Mouse (Mus musculus): ENCODE data around the gene Nol12.
A peak's percentile ranks its signal among the peaks of the same experiment; 100 is the strongest.

The Nol12 gene

DNA sequence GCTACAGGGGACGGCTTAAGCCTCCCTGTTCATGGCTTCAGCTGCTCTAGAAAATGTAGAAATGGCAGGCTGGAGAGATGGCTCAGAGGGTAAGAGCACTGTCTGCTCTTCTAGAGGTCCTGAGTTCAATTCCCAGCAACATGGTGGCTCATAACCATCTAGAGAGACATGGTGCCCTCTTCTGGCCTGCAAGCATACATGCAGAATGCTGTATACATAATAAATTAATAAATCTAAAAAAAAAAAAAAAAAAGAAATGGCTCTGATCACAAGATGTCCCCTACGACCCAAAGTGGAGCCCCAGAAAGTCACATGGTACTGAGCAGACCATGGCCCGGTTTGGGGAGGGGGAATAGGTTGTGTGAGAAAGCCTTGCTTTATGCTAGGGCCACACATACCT is 20.9 kb downstream of the Nol12 start:
- DNase-seq, result no peak

DNA sequence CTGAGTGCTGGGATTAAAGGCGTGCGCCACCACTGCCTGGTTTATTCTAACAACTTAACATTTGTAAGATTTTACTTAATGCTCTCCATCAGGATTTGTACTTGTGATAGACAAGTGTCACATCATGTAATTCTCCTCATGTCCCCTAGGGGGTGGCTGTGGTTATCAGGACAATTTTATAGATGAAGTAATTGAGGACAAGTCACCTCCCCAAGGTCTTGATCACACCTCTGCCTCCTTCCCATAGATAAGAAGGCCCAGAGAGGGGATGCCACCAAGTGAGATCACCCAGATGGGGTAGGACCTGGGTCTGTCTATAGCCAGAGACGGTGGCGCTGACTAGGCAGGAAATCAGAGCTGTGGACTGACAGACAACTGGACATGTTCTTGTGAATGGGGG is 21.6 kb downstream of the Nol12 start:
- DNase-seq, result no peak

DNA sequence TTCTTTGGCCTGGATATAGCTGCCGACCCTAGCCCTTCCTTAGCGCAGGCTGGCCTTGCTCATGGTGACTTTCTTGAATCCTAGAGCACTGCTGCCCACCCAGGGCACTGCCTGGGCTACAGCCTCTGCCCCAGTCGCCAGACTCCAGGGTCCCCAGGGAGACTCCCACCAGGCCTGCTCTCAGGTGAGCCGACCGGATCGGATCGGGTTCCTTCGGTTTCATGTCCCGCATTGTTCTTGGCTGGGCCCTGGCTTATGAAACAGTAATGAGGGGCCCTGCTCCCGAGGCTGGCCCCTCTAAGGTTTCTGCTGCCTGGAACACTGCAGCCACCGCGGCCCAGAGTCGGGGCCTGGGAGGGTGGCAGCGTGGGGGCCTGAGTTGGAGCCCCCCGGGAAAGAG is 22.3 kb downstream of the Nol12 start:
- no peak for DNase-seq

DNA sequence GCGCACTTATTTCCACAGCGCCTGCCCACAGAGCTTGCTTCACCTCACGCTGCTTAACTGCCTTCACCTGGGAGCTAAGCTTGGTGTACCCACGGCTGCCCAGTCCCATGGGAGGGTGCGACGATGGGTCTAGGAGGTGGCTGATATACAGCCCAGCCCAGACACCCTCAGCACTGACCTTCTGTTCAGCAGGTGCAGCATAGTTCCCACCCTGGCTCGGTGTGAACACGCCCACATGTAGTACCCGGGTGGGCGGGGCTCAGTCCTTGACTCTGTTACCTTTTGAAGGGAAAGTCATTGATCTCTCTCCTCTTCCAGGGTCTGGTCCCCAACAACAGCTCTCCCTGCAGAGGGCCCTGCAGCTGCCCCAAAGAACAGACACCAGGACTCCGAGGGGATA is 24.8 kb downstream of the Nol12 start:
- no peak for DNase-seq

DNA sequence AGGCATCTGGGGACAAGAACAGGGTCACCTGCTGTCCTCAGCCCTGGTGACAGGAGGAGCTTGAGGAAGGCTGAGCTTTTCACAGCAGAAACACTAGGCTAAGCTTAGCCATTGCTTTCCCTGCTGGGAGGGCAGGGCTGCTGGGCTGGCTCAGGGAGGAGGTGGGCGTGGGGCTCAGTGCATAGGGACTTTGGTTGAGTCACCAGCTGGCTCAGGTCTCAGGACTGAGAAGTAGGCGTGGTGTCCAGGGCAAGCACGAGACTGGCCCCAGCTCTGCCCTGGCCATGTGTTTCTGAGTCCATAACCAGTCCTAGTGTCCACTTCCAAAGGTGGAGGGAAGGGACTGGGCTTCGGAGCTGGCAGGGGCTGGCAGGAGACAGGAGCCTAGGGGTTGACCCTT is 25.4 kb downstream of the Nol12 start:
- no peak for DNase-seq

DNA sequence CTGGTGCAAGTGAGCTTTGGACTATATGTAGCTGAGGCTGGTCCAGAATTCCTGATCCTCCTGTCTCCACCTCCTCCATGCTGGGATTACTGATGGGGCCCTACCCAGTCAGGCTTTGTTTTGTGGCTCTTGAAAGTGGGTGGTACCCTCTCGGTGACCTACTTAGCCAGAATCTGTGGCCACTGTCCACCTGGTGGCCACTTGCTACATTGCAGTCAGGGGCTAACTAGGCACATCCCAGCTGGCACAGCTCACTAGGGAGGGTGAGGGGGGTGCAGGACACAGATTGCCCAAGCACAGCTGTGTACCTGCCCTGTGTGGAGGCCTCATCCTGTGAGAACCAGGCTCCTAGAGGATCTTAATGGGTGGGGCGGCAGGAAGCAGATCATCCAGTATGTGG is 28.2 kb downstream of the Nol12 start:
- peak; percentile 26 for DNase-seq

DNA sequence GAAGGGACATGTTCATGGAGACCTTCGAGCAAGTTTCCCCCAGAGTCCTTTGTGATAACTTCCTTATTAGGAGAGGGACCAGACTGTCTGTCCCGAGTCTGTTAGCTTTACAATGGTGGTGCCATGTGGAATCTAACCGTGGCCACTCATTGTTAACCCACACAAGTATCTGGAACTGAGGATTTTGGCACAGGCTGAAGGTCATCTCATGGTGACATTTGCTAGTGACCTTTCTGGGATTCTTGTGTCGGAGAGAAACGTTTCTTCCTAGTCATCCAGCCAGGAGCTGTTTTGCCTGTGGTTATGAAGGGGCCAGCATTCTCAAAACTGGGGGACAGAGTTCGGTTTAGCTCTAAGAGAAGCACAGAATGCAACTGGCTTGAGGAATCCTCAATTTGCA is 36.9 kb downstream of the Nol12 start:
- DNase-seq, result no peak

DNA sequence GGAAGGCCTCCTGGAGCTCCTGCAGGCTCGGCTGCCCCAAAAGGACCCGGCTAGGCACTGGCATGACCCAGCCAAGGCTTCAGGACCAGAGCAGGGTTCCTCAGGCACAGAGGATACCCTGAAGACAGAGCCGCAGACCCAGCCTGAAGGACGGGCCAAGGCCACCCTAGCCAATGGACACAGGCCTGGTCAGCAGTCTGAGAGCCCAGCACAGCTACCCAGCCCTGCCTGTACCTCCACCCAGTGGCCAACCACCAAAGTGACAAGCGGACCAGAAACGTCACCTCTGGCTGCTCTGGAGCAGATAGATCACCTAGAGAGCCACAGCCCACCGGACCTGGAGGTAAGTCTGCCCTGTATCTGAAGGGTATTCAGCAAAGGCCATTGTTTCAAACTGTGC is 39.2 kb downstream of the Nol12 start:
- DNase-seq, result no peak

DNA sequence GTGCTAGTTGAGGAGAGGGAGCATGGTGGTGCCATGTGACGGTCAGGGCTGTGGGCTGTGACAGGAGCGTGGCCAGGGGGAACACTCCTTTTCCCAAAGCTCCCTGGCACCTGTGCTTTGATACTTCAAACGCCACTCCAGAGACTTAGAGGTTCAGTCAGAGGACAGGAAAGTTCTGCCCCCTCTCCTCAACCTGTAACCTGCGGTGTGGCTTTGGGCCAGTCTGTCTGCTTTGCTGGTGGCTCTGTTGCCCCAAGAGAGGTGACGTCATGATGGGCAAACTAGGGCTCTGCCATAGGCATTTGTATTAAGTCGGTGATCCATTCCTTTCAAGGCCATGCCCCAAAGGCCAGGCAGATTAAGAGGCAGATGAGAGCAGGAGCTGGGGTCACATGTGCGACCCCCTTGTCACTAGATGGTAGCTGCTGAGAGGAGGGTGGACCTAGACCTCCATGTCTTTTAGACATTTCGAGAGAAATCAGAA is 43.0 kb downstream of the Nol12 start:
- DNase-seq, result no peak

DNA sequence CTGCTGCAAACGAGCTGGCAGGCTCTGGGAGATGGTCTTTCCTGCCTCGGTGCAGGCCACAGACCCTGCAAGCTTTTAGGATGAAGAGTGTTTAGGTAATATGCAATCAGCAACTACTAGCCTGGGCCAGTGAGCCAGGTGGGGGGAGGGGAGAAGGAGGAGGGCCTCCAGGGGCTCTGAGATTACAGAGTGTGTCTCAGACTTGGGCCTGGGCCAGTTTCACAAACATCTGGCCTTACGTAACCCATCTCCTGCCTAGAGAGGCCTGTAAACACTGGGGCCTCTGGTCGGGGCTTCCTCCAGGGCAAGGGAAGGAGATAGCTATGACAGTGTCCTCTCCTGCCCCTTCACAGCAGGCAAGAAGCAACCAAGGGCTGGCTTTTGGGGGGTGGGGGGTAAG is 44.1 kb downstream of the Nol12 start:
- peak; percentile 21 for DNase-seq

DNA sequence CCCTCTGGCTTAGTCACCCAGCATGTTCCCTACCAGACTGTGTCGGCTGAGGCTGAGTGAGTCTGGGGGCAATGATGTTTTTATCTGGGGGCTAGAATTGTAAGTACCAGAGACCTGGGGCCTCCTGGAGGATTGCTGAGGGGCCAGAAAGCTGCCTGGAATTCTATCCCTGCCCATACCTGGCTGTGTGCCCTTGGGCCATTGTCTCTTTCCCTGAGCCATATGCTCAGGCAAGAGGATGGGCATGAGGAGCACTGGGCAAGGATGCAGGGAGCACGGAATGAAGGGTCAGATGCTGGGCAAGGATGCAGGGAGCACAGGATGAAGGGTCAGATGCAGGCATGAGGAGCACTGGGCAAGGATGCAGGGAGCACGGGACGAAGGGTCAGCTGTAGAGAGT is 45.4 kb downstream of the Nol12 start:
- no peak for DNase-seq

DNA sequence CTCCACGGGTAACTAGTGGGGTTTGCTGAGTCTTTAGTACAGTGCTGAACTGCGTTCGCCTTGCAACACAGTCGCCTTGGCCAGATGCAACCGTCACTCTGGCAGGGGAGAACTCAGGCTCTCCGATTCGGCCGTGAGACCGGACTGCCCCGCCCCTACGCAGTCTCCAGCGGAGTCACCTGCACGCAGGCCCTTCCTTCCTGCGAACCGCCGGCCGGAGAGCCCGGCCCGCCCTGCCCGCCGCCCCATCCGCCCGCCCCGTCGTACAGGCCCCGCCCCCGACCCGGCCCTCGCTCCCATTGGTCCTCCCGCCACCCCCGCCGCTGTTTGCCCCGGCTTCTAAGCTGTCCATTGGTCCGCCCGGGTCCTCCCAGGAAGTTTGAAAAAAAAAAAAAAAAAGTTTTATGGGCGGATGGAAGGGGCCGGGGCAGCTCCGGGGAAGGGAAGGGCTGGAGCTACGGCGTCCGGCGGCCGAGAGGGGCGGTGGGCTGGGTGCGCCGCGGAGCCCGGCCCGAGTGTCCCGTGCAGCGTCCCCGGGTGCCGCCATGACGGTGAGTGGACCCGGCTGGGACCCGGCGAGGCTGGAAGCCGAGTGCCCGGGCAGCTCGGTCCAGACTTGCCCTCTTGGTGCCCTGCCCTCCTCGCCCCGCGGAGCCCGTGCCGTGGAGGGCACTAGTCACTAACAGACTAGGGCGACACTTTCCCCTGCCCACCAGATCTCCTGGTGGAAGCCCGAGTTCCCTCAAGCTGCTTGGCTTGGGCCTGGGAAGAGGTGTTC is 48.1 kb downstream of the Nol12 start:
- DNase-seq, result peak; percentile 51

DNA sequence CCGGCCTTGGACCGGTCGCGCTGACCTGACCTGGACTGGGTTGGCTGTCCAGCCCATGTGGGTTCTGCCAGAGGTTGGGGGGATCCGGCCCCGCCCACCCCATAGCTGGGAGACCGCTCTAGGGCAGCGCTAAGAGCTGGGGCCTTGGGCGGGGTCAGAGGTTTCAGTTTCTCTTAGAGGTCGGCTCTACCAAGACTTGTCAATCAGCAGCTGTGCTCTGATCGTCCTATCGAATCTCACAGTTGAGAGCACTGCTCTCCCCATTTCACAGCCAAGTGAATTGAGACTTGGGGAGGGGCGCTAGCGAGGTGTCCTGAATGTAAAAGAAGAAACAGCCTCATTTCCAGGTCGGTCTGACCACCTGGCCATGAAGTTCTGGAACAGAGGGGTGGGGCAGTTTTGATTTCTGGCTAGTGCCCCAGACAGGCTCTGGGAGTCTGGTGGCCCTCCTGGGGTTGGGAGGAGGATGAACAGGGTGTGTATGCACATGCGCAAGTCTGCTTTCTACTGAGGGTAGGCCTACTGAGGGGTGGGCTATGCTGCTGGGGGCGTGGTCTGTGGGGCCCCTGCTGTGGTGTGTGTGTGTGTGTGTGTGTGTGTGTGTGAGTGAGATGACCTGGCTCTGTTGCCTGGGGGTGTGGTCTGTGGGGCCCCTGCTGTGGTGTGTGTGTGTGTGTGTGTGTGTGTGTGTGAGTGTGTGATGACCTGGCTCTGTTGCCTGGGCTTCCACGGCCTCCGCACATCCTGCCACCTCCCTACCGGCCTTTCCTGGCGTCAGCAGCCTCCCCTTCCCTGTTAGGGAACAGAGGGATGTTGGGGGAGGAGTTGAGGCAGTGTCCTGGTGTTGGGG is 48.9 kb downstream of the Nol12 start:
- peak; percentile 24 for DNase-seq

DNA sequence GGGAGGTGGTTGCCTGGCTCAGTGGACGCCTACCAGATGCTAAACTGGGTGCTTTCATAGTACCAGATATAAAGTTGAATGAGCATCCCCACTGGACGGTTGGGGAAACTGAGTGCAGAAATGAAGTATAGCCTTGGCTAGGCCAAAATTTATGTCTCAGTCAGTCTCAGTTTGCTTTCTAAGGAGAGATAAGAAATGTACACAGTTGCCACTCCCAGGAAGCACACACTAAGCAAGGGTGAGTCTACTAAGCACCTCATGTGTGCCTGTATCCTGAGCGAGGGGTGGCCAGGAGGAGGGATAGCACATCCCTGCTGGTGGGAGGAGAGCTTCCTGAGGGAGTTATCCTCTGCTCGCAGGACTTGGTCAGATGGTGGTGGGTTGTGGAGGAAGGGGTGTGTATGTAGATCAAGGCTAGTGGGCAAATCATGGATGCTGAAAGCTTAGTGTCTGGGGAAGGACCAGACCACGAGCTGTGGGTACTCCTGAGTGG is 49.6 kb downstream of the Nol12 start:
- no peak for DNase-seq

DNA sequence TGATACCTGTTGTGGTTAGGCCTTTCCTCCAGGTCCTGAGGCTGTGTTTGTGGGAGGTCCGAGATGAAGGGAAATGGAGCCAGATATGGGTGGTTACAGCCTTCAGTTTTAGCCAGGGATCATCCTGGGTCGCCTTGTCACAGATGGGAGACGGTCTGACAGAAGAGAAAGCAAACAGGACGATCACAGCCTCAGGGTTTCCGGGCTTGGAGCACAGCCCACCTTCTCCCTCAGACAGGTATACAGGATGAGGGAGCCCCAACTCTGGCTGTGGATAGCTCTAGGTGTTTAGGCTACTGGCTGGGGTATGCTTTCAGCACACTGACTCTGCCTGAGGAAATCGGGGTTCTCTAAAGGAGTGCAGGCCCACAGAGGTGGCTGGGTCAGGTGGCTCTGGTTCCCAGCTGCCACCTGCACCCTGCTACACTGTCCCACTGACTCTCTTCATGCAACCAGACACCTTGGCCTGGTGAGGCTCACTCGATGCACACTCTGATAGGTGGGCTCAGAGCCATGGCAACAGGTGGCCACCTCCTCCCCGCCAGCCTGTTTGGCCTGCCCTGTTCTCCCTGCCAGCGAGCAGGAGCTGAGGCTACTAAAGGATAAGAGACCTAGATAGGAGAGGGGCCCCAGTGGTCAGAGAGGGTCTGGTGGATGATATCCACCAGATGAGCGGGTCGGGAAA is 51.9 kb downstream of the Nol12 start:
- no peak for DNase-seq

DNA sequence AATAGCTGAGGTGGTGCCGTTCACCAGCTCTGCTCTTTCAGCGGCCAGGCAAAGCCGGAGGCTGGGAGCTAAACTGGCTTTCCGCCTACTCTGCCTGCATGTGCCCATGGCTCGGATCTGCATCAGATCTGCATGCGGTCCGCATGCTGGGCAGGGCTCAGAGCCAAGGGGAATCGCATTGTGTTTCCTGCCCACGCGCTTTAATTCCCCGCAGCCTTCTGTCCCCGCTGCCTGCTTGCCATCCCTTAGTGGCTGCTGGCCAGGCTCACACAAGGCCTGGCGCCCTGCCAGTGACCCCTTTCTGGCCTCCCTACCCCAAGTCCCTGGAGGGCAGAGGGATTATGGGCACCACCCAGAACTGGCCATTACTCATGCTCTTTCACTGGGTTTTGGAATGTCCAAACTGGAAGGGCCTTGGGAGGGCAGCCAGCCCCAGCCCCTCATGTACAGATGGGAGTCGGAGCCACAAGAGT is 53.8 kb downstream of the Nol12 start:
- DNase-seq, result peak; percentile 90

DNA sequence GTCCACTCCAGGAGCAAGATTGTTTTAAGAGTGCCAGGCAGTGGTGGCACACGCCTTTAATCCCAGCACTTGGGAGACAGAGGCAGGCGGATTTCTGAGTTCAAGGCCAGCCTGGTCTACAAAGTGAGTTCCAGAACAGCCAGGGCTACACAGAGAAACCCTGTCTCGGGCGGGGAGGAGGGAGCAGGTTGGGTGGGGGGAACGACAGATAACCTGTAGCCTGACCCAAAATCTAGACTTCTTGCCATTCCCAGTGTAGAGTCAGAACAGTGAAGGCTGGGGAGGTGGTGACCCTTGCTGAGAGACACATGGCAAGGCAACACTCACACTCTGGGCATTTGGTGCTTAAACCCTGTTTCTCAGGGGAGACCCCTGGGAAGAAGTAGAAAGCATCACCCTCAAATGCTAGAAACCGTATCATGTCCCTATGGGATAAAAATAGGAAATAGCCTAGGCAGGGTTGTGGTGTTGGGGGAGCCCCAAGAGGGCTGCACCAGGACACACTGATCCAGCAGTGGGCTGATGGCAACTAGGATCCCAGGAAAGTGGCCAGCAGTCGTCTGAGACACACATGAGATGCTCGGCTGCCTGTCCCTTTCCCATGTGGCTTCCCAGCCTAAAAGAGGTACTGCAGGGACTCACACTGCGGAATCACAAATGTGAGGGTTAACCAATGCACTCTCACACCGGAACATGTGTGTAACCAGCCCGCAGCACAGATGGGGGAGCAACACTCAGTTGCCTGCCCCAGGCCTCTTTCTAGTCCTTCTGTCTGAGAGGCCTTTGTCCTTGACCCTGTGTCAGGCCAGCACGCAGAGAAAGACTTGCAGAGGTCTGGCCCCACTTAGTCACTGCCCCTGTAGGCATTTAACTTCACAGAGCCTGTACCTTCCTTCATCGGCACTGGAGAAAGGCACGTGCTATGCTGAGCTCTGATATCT is 54.7 kb downstream of the Nol12 start:
- DNase-seq, result no peak

DNA sequence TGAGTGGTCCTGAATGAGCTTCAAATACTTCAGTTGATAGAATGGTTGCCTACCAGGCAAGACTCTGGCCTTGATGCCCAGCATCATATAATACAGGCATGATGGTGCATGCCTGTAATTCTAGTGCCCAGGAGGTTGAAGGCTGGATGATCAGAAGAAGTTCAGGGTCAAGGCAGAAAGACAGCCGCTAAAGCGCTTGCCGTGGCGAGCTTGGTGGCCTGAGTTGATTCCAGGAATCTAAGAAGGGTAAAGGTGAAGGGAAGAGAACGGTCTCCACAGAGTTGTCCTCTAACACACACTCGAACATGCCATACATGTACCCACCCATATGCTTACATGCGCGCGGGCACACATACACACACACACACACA is 55.3 kb downstream of the Nol12 start:
- DNase-seq, result no peak

DNA sequence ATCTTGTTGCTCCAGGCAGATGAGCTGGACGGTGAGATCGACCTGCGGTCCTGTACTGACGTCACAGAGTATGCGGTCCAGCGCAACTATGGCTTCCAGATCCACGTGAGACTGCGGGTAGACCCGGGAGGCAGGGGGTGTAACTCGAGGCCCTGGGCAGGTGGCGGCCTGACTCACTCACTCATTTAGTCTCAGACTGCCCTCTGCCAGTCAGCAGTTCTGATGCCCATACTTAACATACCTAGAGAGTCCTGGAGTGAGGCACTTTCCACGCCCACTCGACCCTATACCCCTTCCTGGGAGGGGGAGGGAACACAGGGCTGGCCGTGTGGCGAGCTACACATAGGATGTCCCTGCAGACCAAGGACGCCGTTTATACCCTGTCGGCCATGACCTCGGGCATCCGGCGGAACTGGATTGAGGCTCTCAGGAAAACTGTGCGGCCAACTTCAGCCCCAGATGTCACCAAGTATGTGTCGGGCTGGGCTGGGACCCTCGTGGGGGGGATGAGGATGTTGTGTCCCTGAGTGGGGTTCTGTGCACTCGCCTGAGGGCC is 56.3 kb downstream of the Nol12 start:
- DNase-seq, result no peak

DNA sequence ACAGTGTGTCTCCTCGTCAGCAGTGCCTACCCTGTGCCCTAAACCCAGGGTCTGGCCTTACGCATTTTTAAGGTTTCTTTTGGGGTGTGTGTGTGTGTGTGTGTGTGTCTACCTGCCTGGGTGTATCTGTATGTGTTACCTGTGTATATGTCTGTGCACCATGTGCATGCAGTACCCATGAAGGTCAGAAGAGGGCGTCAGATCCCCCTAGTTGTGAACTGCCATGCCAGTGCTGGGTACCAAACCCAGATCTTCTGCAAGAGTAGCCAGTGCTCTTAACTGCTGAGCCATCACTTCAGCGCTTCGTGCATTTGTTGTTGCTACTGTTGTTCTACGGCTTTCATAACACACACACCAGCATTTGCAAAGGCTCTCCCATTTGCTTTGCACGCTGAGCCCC is 57.5 kb downstream of the Nol12 start:
- no peak for DNase-seq

DNA sequence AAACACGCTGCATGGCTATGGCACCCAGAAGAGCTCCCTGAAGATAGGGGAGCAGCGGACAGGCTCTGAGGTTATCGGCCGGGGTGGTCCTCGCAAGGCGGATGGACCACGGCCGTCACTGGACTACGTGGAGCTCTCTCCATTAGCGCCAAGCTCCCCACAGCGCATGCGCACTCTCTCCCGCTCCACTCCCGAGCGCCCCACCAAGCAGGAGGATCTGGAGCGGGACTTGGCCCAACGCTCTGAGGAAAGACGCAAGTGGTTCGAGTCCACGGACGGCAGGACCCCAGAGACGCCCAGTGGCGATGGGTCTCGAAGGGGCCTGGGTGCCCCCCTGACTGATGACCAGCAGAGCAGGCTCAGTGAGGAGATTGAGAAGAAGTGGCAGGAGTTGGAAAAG is 58.2 kb downstream of the Nol12 start:
- DNase-seq, result no peak
